Mouse (Mus musculus) thymus, postnatal 0 days (tissue): Measurements from ENCODE around the gene Elavl2. TPM values are rescaled to one million over a fixed set of nuclear protein-coding genes. Genes with fewer than 3 reads are reported as not detected.
"Not testable (repeated sequence)": the region's sequence is repeated elsewhere in the genome, so short reads cannot be mapped to it uniquely, and the experiment has no call there.

Experiments used
- DNase-seq: peaks from one replicate; pipeline ENCODE4 v3.0.0-alpha.2; 2015; ENCODE audit warnings: low spot score
- polyA plus RNA-seq: library from polyadenylated mRNA; unstranded; fragments of >200 nt; fragmentation: Nextera tagmentation; extraction: Ambion mirVana; gene quantifications from 2 replicates; pipeline ENCODE4 v1.2.1, GENCODE M21; 2015

Gene Elavl2
- polyA plus RNA-seq, 1 experiment from 2014 or later, result 0.12 TPM

DNA sequence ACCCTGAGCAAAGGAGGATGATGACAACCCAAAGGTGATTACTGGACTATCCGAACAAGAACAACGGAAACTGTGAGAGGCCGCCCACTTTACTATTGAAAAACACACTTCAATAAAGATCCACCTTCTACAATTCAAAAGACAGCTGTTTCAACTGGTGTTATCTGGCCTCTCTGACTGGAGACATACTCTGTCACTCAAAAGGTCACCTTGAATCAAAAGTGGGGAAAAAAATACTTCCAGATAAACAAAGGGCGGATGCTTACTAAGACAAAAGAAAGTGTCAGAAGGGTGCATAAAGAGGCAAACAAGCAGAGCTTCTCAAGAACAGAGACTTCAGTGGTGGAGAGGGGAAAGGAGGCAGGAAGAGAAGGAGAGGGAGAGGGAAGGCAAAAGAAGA is 66.4 kb downstream of the Elavl2 start:
- DNase-seq, result no peak

DNA sequence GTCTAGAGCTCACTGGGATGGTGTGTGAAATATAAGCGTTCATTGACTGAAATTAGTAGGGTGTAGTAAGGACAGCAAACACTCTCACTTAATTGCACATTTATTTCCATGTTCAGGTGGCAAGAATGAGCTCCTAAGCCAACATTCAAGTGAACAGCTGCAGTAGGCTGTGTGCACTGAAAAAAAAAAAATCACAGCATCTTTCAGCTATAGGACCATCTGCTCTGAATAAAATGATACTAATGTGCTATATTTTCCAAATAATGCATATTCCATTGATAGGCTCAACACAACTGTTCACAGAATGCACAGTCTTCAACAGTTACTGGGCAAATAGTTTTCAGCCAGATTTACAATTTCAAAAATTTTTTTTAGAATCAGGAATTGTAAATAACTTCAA is 89.8 kb downstream of the Elavl2 start:
- no peak for DNase-seq

DNA sequence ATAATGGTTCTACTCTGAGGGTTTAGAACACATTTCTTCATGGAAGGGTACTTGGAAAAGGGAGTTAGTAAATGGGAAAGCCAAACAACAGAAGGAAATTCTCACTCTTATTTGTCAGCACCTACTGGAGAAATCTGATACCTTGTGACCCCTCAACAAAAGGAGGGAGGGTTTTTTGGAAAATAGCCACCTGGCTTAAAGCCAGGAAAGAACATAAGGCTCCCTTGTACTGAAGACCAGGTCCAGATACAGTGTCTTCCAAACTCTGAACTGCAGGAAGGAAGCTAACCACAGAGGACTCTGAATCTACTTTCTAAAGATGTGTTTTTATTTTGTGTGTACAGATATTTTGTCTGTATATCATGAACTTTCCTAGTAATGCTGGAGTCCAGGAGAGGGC is 102.9 kb downstream of the Elavl2 start:
- DNase-seq, result no peak

DNA sequence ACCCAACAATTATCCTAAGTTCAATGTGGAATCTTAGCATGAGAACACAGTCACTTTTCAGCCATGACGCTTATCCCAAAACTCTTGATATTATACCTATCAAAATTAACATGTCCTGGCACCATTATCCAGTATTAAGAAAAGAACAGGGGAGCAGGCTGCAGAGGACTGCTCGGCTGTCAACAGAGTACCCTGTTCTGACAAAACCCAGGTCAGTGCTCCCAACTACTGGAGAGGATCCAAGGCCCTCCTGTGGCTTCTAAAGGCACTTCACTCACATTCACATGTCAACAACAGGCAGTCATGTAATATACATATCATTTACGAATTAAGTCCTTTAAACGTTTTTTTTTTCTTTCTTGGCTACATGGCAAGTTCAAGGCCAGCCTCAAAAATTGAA is 105.3 kb downstream of the Elavl2 start:
- no peak for DNase-seq

DNA sequence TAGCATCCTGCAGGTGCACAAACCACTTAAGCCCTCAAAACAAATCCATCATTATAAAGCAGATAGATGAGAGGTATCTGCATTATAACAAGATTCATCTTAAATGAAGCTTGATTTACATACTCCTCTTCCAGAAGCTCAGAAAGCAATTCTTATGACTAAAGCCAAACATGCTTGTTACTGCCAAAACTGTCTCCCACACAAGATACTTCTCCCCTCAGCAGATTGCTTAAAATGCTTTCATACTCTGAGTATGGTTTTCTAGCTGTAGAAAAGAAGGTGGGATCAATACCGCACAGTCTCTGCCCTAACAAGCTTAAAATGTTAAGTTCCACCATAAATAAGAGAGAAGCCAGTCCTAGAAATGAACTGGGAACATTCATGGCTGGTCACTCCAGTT is 109.1 kb downstream of the Elavl2 start:
- DNase-seq, result no peak

DNA sequence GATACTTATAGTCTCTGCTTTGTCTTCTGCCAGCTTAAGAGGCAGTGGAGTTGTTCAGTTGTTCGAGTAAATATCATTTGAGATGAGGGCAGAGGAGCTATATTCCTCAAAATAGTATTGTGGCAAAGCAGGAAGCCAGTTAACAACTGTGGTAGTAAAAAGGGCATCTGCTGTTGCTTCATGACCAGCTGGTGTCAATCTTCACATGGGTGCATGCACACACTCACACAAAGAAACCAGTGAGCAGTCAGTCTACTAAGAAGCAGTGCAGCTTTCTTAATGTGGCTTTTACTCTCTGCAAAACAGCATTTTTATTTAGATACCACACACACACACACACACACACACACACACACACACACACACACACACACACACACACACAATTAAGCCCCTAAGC is 110.2 kb downstream of the Elavl2 start:
- no peak for DNase-seq

DNA sequence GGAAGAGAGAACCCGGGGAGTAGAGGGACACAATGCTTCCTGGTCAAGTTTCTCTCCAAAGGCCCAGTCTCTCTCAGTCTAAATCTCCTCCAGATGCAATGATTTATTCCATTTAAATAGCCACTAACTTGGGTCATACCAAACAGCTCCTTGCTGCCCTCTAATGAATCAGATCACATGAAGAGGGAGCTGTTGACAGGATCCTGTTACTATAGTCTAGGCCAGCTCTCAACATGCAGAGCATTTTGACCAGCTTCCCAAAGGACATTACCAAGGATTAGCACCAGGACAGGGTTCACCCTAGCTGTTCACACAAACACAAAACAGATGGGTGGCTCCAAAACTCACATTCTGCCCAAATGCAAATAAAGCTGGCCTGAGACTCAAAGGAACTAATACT is 111.4 kb downstream of the Elavl2 start:
- DNase-seq, result no peak

DNA sequence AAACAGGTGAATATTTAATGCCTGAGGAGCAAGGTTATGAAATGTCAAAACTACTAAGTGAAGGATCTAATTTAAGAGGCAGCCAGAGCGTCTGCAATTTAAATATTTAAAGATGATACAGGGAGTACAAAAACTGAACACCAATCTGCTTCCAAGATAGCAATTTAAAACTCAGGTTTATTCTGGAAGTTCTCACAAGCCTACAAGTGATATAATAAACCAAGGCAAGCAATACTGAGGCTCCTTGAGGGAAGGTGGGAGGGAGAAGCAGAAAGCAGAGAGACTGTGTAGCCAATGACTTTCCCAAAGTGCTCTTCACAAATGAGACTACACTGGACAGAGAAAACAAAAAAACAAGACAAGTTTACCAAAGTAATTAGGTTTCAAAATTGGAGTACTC is 132.2 kb downstream of the Elavl2 start:
- no peak for DNase-seq

DNA sequence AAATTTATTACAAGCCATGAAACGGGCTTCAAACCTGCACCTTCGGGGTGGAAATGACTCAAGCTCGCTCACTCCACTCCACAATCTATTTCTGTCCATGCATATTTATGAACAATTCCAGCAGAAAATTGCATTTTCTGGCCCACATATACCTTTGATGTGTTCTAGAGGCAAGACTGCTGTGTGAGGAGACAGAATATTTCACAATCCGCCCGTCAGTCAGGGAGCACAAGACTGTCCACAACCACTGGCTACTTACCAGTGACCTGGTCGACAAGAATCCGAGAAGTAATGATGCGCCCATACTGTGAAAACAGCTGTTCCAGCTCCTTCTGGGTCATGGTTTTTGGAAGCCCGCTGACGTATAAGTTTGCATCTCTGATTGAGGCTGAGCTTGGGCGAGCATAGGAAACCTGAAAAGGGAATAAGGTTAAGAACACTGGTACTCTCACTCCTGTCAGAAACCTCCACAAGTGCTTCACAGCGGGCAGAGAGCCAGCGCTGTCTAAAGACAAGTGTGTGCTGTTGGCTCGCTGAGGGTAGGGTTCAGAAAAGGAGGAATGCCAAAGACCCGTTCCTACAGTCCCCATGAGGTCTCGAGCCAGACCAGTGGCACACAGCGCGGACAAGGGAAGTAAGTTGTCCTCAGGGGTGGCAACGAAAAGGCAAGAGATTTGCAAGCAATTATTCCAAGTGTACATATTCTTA is 136.7 kb downstream of the Elavl2 start:
- DNase-seq, result no peak

DNA sequence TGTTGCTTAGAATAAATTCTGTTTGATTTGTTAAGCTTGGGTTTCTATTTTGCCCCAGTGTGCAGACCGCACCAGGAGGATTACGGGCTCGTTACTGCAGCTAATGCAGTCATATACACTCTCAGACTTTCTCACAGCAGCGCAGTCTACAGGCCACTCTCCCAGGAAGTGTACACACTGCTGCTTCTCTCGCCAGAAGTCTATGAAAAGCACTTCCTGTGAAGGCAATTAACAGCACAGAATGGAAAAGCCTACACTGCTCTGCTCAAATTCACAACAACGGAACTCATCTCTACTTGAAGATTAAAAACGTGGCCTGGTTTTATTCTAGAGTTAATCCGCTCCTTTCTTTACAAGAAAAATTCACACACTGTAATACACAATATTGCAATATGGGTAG is 137.7 kb downstream of the Elavl2 start:
- DNase-seq, result no peak

DNA sequence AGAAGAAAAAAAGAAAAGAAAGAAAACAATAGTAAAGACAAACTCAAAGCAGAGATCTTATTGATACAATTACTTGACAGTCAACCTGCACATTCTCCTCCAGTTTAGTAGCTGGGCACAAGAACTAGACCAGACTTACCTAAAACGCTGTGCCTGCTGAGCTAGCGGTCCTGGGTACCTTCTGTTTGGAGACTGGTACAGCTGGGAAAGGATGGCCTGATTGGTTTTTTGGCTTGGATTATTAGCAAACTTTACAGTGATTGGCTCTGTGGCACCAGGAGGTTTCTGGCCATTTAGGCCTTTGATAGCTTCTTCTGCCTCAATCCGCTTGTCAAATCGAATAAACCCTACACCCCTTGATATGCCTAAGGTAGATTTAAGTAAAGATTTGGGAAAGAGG is 140.0 kb downstream of the Elavl2 start:
- DNase-seq, result no peak

DNA sequence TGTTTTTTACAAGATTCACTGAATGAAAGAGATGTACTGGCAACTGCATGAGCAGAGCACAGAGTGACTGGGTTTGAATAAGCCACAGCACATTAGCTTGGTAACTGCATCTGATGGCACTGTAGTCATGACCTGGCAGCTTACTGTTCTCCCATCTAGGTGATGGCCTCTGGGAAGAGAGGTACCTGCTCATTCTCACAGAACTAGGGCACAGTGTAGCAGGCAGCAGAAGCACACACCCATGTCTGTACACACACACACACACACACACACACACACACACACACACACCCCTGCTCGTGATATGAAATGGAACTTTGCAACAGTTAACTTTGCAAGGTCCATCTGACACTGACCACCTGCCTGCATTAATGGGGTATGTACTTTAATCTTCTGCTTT is 151.9 kb downstream of the Elavl2 start:
- no peak for DNase-seq

DNA sequence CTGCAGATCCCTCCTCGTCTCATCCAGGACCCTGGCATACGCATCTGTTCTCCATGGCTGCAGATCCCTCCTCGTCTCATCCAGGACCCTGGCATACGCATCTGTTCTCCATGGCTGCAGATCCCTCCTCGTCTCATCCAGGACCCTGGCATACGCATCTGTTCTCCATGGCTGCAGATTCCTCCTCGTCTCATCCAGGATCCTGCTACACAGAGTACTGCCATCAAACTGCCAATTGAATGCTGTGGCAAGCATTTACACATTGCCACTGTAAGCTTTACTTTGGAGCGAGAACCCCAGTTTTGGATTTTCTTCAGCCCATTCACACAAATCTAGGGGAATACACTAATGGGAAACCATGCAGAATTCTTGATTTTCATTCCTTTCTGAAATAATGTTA is 155.4 kb downstream of the Elavl2 start:
- not testable (repeated sequence) for DNase-seq

DNA sequence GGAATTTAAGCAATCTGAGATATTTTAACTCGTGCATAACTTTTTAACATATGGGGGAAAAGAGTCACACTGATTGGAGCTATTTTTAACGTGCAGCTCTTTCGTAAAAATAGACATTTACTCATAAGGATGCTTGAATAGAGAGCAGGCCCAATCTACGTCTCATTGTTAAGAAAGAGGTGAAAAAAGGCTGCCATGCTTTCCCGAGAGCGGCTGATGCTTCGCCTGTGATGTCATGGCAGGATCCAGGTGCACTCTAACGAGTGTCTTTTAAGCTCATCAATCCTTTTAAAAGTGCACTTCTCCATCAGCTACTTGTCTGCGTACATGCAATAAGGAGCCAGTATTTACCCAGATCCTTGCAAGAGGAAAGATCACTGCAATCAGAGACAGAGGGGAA is 156.0 kb downstream of the Elavl2 start:
- no peak for DNase-seq

DNA sequence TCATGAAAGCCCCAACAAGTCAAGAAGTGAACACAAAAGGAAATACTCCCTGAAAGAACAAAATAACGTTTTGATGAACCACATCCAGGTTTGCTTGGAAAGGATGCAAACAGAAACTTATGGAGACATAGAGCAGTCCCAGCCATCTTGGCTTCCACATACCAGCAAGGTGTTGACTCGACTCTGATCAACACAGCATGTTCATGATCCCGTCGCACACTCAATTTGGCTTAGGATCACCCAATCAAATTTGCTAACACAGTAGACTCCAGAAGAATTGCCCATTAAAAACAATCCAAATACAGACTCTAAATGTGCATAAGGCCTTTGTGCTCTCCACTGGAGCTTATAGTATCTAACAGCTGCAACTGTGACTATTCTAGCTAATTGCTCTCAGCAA is 156.7 kb downstream of the Elavl2 start:
- no peak for DNase-seq

DNA sequence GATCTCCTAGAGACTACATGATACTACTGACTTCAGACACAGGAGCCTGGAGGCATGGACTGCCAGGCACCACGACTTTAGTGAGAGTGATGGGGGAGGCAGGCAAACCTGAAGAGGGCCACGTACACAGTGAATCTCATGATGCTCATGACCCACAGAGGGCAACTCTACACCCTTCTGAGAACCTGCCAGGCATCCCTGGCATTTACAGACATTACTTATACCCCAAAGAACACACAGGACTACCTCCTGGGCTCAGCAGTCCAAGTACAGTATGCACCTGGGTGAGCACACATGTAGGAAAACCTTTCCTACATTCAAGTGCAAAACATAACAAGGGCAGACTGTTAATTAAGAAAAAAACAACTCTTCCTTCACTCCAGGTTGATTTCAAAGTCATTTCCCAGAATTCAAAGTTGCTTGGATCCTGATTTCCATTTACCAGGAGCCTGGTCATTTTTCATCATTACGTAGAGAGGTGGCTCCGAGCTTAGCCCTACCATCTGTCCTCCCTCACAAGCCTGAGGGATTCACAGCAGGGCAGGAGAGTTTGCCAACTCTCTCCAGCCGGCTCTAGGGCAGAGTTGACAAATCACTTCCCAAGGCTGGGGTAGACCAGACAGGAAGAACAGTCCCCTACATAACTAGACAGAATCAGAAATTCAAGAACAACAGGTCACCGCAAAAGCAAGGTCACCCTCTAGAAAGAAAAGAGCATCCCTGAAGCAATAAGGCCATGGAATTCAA is 161.7 kb downstream of the Elavl2 start:
- DNase-seq, result no peak

DNA sequence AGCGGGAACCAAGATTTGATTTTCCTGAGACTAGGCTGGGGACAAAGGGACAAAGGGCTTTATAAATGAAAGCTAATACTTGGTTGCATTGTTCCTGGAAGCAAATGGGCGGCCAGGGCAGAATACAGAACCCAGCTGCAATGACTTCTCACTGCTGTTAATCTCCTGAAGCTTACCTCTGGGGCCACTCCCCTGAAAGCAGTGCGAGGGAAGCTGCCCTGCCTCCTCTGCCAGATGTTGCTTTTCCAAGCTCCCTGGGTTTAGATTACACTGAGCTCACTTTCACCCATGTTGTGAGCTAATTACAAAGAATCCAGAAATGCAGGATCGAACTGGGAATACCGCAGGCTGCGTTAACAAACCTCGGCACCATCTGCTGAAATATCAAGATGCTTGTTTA is 163.6 kb downstream of the Elavl2 start:
- DNase-seq, result no peak

DNA sequence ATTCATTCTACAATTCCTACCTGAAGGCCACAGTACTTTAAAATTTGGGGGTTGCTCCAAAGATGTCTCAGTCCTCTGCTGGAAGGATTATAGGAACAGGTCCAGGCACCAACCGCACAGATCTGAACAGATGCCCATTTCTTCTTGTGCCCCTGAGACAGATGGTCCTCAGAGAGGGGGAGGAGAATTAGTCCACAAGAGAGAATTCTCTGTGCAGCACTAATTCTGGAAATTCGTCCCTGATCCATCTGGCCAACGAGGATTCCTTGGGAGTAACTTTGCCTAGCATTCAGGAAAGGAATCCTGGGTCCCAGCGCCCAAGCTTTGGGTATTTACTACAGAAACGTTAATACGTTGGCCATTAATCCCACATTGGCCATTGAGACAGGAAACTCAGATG is 165.6 kb downstream of the Elavl2 start:
- no peak for DNase-seq

DNA sequence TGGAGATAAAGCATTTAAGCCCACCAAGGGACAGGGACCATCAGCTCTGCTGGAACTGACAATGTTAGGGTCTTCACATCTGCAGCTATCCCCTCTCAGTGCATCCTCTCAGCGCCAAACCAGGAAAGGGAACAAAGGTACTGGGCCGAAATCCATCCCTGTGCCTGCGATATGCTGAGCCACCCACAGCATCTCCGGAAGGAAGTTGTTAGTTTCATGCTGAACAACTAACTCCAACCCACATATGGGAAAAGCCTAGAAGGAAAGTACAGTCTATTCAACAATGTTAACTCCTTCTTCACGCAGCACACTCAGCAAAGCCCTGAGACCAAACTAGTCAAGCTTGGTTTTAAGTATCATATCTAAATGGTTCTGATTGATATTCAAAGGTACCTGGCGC is 167.0 kb downstream of the Elavl2 start:
- no peak for DNase-seq

DNA sequence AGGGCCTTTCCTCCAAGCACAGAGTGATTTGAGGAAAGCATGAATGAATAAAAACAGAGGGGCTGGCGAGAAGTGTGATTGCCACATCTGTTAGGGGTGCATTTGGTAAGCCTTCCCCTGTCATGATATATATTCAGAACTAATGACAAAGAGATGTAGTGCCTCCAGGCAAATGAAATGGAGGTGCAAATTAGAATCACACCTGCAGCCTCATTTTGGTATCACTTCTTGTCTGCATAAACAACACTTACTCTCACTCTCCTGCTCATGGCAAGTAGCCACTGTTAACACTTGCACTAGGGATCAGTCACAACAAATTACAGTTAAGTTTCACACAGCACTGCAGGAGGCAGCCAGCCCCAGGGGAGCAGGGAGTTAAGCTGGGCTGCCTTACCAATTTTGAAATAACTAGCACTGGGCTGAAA is 170.1 kb downstream of the Elavl2 start:
- no peak for DNase-seq

DNA sequence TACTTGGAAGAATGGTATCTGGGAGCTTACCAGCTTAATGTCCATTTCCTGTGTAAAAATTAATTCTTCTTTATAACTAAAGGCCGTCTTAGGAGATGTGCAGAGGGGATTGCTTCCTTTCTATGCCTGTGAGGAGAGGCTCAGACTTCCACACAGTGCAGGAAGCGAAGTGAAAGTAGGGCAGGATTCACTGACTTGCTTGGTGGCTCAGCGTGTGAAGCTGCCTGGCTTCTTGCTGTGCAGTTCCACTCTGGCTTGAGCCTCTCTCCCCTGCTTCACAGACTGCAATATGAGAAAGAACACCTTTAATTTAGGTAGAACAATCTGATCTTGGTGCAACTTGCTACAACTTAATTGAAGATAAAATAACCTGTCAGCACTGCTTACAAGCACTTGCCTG is 172.2 kb downstream of the Elavl2 start:
- DNase-seq, result no peak

DNA sequence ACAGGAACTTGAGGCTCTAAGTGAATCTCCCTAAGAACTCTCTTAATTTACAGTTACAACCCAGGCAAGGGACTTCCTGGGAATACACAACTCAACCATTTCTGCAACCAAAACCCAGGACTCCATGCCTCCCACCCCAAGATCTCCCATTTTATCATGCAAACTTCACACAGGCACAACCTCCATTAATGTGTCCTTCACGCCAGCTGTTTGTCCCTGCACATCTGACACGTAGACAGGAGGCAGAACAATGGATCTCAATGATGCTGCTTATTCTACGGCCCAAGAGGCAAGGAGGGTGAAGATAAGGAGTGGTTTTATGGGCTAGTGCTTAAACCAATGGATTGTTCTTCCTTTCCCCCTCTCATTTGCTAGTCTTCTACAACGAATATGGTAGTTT is 176.8 kb downstream of the Elavl2 start:
- DNase-seq, result no peak

DNA sequence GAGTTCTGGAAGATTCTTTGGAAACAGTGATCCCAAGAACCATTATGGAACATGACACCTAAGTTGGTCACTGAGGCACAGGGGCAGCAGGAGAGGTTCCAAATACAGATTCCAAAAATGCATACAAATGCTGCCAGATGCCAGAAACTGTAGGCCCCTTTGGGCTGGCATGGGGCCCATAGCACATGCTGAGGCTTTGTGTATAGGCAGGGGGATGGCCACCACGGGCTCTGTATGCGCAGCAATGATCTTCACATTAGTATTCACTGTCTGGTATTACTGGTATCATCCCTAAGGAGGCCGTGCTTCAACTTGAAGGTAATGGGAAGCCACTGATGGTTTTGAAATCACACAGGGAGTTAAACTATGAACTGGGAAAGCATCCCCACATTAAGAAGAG is 181.3 kb downstream of the Elavl2 start:
- no peak for DNase-seq
